Mouse (Mus musculus) heart, embryonic 14.5 days (tissue): ENCODE data around the gene Gm6034. TPM values are rescaled to one million over a fixed set of nuclear protein-coding genes. Genes with fewer than 3 reads are reported as not detected.
"Not testable (repeated sequence)": the region's sequence is repeated elsewhere in the genome, so short reads cannot be mapped to it uniquely, and the experiment has no call there.

Experiments
- ATAC-seq: fragments of 200-750 bp; cut with Nextera tagmentation; 2 replicates; pipeline ENCODE4 v1.8.0; 2017; ENCODE audit warnings: low read depth, moderate TSS enrichment; ENCODE audit not compliant: insufficient number of reproducible peaks, insufficient read depth, low FRiP score
- H3K27ac ChIP-seq, 2 experiments: fragments of 200-500 bp in 1 of 2; fragments of 300-500 bp in 1 of 2; sonication (generic) in 1 of 2; replicated peaks in 1 of 2; 2 replicates each; pipeline ENCODE4 v1.5.1; 2012 to 2014; ENCODE audit warnings: low read depth in 2 of 2, low read length in 2 of 2, control low read depth in 1 of 2, mild to moderate bottlenecking in 1 of 2, mixed read lengths in 1 of 2; ENCODE audit not compliant: control insufficient read depth in 1 of 2, insufficient read depth in 1 of 2
- H3K27me3 ChIP-seq: fragments of 300-500 bp; sonication (generic); 2 replicates; pipeline ENCODE4 v1.6.1; 2014; ENCODE audit warnings: mild to moderate bottlenecking, low read length, control low read depth; ENCODE audit not compliant: control insufficient read depth, insufficient read depth
- H3K36me3 ChIP-seq: fragments of 300-500 bp; sonication (generic); 2 replicates; pipeline ENCODE4 v1.6.1; 2014; ENCODE audit warnings: mild to moderate bottlenecking, control low read depth, low read length, mixed read lengths; ENCODE audit not compliant: control insufficient read depth, insufficient read depth
- H3K4me1 ChIP-seq, 2 experiments: fragments of 200-500 bp in 1 of 2; fragments of 300-500 bp in 1 of 2; sonication (generic) in 1 of 2; 2 replicates each; pipeline ENCODE4 v1.6.1; 2012 to 2014; ENCODE audit warnings: low read length in 2 of 2, control low read depth in 1 of 2, mixed read lengths in 1 of 2; ENCODE audit not compliant: control insufficient read depth in 2 of 2, insufficient read depth in 2 of 2
- H3K4me2 ChIP-seq: fragments of 300-500 bp; sonication (generic); 2 replicates; pipeline ENCODE4 v1.6.1; 2014; ENCODE audit warnings: mild to moderate bottlenecking, low read length
- H3K4me3 ChIP-seq, 2 experiments: fragments of 200-500 bp in 1 of 2; fragments of 300-500 bp in 1 of 2; sonication (generic) in 1 of 2; 2 replicates each; pipeline ENCODE4 v1.5.1; 2012 to 2014; ENCODE audit warnings: low read length in 2 of 2, mild to moderate bottlenecking in 2 of 2, control low read depth in 1 of 2, low read depth in 1 of 2, moderate library complexity in 1 of 2; ENCODE audit not compliant: control insufficient read depth in 1 of 2, insufficient read depth in 1 of 2
- H3K9ac ChIP-seq: fragments of 300-500 bp; sonication (generic); 2 replicates; pipeline ENCODE4 v1.6.1; 2014; ENCODE audit warnings: mild to moderate bottlenecking, low read length
- H3K9me3 ChIP-seq: fragments of 300-500 bp; sonication (generic); 2 replicates; pipeline ENCODE4 v1.6.1; 2016; ENCODE audit warnings: low read length, control low read depth; ENCODE audit not compliant: control insufficient read depth
- WGBS: fragments of 180-500 bp; shearing (Covaris S2); extraction: QIAGEN DNeasy Blood & Tissue Kit; methylation state at CpG from one replicate; pipeline ENCODE4 v1.1.7; 2014; 5-methylcytosine and 5-hydroxymethylcytosine counted together
- polyA plus RNA-seq: library from polyadenylated mRNA; unstranded; fragments of >200 nt; fragmentation: Nextera tagmentation; extraction: Ambion mirVana; gene quantifications from 2 replicates; pipeline ENCODE4 v1.2.1, GENCODE M21; 2014

Gene Gm6034
- polyA plus RNA-seq, 1 experiment from 2014 or later: not detected

GRCm38 (mm10) chr17:35998545-35999305, 44.0 kb upstream of the Gm6034 start:
- Histone ChIP-seq H3K9ac (no peak overlapping the region), H3K4me2 (no peak overlapping the region), H3K36me3 (no peaks in the 10 kb centered on the region), H3K27ac (no peak overlapping the region), H3K4me1 (peaks cover 0 to 14% of the 10 kb centered on the region in 2 experiments; a peak in 3 of 4 replicates), H3K4me3 (no peak overlapping the region), H3K9me3 (no peaks in the 10 kb centered on the region), H3K27me3 (no peaks in the 10 kb centered on the region)
- no peak for ATAC-seq
- 73% methylated on average over 6 of the region's 6 CpGs for WGBS

DNA sequence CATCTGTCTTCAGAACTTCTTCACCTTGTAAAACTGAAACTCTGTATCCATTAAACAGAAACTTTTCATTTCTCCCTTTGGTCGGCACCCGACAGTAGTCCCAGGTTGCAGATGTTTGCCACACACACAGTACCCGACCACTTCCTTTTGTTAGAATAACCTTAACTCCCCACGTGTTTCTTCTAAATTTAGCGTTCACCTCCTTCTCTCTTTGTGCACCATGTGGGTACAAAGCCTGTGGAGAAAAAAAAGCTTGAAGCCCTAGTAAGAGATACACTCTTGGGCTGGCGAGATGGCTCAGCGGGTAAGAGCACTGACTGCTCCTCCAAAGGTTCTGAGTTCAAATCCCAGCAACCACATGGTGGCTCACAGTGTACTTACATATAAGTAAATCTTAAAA, 43.4 kb upstream of the Gm6034 start:
- no peak overlapping the region for H3K4me2 ChIP-seq

GRCm38 (mm10) chr17:36000349-36000748, 42.4 kb upstream of the Gm6034 start:
- no peak overlapping the region for H3K4me2 ChIP-seq
- no peaks in the 10 kb centered on the region for H3K27me3 ChIP-seq
- no peak for ATAC-seq
- 88% methylated on average over 4 of the region's 4 CpGs for WGBS
- H3K27ac ChIP-seq: no peak overlapping the region
- no peaks in the 10 kb centered on the region for H3K9me3 ChIP-seq
- peaks cover 0 to 10% of the 10 kb centered on the region in 2 experiments; a peak in 3 of 4 replicates for H3K4me1 ChIP-seq
- no peaks in the 10 kb centered on the region for H3K36me3 ChIP-seq
- no peak overlapping the region for H3K9ac ChIP-seq
- no peak overlapping the region for H3K4me3 ChIP-seq

More for the DNA sequence above, 43.4 kb upstream of the Gm6034 start:
- 54% methylated on average over 7 of the region's 7 CpGs for WGBS
- Histone ChIP-seq H3K27ac (no peak overlapping the region), H3K9me3 (no peaks in the 10 kb centered on the region), H3K9ac (no peak overlapping the region), H3K4me1 (peaks cover 0 to 14% of the 10 kb centered on the region in 2 experiments; a peak in 3 of 4 replicates), H3K27me3 (no peaks in the 10 kb centered on the region), H3K36me3 (no peaks in the 10 kb centered on the region), H3K4me3 (no peak overlapping the region)
- ATAC-seq: no peak

DNA sequence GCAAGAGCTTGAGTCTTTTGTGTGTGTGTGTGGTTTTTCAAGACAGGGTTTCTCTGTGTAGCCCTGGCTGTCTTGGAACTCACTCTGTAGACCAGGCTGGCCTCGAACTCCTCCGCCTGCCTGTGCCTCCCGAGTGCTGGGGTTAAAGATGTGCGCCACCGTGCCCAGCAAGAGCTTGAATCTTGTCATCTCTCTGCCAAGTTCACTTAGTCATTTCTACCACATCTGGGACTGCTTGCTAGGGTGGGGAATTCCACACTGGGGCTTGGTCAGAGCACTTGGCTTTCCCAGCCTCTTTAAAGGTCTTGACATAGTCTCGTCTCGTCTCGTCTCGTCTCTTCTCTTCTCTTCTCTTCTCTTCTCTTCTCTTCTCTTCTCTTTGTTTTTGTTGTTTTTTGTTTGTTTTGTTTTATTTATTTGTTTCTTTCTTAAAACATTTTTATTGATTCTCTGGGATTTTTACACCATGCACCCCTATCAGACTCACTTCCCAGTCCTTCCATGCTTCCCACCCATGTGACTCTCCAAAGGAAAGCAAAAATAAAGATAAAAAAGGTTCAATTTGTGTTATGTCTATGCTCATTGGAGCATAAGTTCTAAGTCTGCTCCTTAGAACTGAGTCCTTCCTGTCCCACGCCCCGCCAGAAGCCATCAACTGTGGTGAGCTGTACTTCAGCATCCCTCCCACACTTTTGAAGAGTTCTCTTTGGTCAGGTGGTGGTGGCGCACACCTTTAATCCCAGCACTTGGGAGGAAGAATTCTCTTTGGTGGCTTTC, 41.5 kb upstream of the Gm6034 start:
- Histone ChIP-seq H3K4me2 (no peak overlapping the region), H3K4me1 (peaks cover 0 to 6% of the 10 kb centered on the region in 2 experiments; a peak in 2 of 4 replicates), H3K9me3 (no peaks in the 10 kb centered on the region), H3K4me3 (no peak overlapping the region), H3K27ac (no peak overlapping the region), H3K27me3 (no peaks in the 10 kb centered on the region), H3K36me3 (no peaks in the 10 kb centered on the region), H3K9ac (no peak overlapping the region)
- ATAC-seq: no peak
- WGBS: 93% methylated on average over 12 of the region's 12 CpGs

- H3K9ac ChIP-seq: no peak overlapping the region
- H3K4me2 ChIP-seq: no peak overlapping the region
- WGBS: 93% methylated on average over 6 of the region's 6 CpGs
- H3K4me3 ChIP-seq: no peak overlapping the region
- ATAC-seq: no peak
- no peaks in the 10 kb centered on the region for H3K27me3 ChIP-seq
- H3K9me3 ChIP-seq: no peaks in the 10 kb centered on the region
- peaks cover 0 to 6% of the 10 kb centered on the region in 2 experiments; a peak in 2 of 4 replicates for H3K4me1 ChIP-seq
- H3K27ac ChIP-seq: no peak overlapping the region
- H3K36me3 ChIP-seq: no peaks in the 10 kb centered on the region
Observed at GRCm38 (mm10) chr17:36001966-36002365, 40.8 kb upstream of the Gm6034 start.

- no peak overlapping the region for H3K27ac ChIP-seq
- no peaks in the 10 kb centered on the region; a peak in 1 of 4 replicates for H3K4me1 ChIP-seq
- H3K27me3 ChIP-seq: no peaks in the 10 kb centered on the region
- no peak overlapping the region for H3K9ac ChIP-seq
- no peak overlapping the region for H3K4me3 ChIP-seq
- H3K4me2 ChIP-seq: no peak overlapping the region
- no peaks in the 10 kb centered on the region for H3K36me3 ChIP-seq
- ATAC-seq: no peak
- H3K9me3 ChIP-seq: no peaks in the 10 kb centered on the region
- WGBS: 92% methylated on average over 7 of the region's 7 CpGs
Observed at GRCm38 (mm10) chr17:36003331-36003730, 39.4 kb upstream of the Gm6034 start.

DNA sequence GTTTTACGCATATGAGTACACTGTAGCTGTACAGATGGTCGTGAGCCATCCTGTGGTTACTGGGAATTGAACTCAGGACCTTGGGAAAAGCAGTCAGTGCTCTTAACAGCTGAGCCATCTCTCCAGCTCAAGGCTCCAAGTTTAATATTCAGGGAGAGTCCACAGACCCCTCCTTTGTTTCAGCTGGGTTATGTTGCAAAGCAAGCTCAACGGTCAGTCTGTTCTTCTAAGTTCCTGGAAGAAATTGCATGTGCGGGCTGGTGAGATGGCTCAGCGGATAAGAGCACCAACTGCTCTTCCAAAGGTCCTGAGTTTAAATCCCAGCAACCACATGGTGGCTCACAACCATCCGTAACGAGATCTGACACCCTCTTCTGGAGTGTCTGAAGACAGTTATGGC, 38.4 kb upstream of the Gm6034 start:
- H3K4me2 ChIP-seq, H3K9ac ChIP-seq, H3K4me3 ChIP-seq, H3K36me3 ChIP-seq, ATAC-seq, H3K27ac ChIP-seq, H3K27me3 ChIP-seq, H3K4me1 ChIP-seq, H3K9me3 ChIP-seq: not testable (repeated sequence)
- WGBS: 91% methylated on average over 7 of the region's 7 CpGs
